Mouse (Mus musculus): ENCODE data around the gene Shkbp1. TPM values are rescaled to one million over a fixed set of nuclear protein-coding genes. Genes with fewer than 3 reads are reported as not detected.
A peak's percentile ranks its signal among the peaks of the same experiment; 100 is the strongest.

Shkbp1 gene
- 28.9 and 33.4 TPM in 2 replicates for polyA plus RNA-seq (2015; fragmentation: Nextera tagmentation; extraction: Ambion mirVana)

GRCm38 (mm10) chr7:27355745-27356240 lies at the start of gene Shkbp1:
Gene Shkbp1 (minus strand): TSS chr7:27356019.
- H3K4me1 ChIP-seq = peaks cover 28% of the 10 kb centered on the region
- under 1% methylated on average over 34 of the region's 34 CpGs for WGBS

DNA sequence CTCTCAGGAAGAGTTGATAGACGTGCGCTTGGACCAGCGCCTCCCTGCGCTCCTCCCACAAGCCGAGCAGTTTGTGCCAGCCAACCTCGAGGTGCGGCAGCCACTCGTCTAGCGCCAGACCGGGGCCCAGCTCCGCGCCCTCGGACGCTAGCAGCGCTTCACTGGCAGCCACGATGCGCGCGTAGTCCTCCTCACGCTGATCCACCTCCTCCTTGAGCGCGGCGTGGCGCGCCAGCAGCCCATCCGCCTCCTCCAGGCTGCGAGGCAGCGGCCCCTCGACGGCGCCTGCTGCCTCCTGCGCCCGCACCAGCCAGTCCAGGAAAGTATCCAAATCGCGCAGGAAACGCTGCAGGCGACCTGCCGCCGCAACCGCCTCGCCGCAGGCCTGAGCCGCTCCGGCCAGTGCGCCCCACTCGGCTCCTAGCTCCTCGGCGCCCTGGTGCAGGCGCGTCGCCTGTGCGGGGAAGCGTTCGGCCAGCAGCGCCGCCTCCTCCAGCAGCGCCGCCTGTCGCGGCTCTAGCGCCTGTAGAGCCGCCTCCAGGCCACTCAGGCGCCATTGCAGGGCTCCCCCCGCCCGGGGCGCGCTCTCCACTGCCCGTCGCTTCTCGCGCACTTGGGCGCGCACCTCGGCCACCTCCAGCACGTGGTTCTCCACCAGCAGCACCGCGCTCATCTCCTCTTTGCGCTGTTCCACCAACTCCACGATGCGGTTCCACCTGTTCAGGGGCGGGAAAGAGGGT lies 48.6 kb upstream of the Shkbp1 start:
- Histone ChIP-seq H3K4me3 (replicated peaks) (peak overlapping the region; percentile 12; the same call in 1 of the 2 replicates), H3K4me1 (peaks cover 20% of the 10 kb centered on the region), H3K27ac (replicated peaks) (no peak overlapping the region), H3K36me3 (peaks cover 15% of the 10 kb centered on the region; the same call in 1 of the 2 replicates), H3K4me2 (peak overlapping the region; percentile 29), H3K9me3 (replicated peaks) (0 out of 2 replicates have a peak, but pooled peaks cover 3% of the 10 kb centered on the region), H3K9ac (replicated peaks) (no peak overlapping the region), H3K27me3 (replicated peaks) (peaks cover 94% of the 10 kb centered on the region)
- WGBS = 8% methylated on average over 80 of the region's 81 CpGs
- ATAC-seq (ENCODE audit: low FRiP score) = no peak

More at GRCm38 (mm10) chr7:27355745-27356240, at the start of gene Shkbp1:
- peak within 1 kb of the TSS; percentile 75 for H3K4me3 ChIP-seq (replicated peaks)
- peak; percentile 92 for ATAC-seq (ENCODE audit: low FRiP score)
- H3K27ac ChIP-seq (replicated peaks) = peak within 1 kb of the TSS; percentile 64
- H3K36me3 ChIP-seq = peaks cover under 1% of the 10 kb centered on the region
- peaks cover 35% of the 10 kb centered on the region for H3K27me3 ChIP-seq (replicated peaks)
- peak within 1 kb of the TSS; percentile 66 for H3K9ac ChIP-seq (replicated peaks)
- no peaks in the 10 kb centered on the region for H3K9me3 ChIP-seq (replicated peaks)
- H3K4me2 ChIP-seq = peak within 1 kb of the TSS; percentile 80

- Histone ChIP-seq H3K36me3 (peaks cover 16% of the 10 kb centered on the region; the same call in 1 of the 2 replicates), H3K27me3 (replicated peaks) (peaks cover 91% of the 10 kb centered on the region), H3K27ac (replicated peaks) (no peak overlapping the region), H3K4me3 (replicated peaks) (no peak overlapping the region), H3K4me2 (no peak overlapping the region), H3K9me3 (replicated peaks) (0 out of 2 replicates have a peak, but pooled peaks cover 3% of the 10 kb centered on the region), H3K9ac (replicated peaks) (no peak overlapping the region), H3K4me1 (peaks cover 7% of the 10 kb centered on the region)
- ATAC-seq (ENCODE audit: low FRiP score) = 0 out of 2 replicates have a peak, but pooled peaks have one; percentile 33
- 11% methylated on average over 16 of the region's 16 CpGs for WGBS
Observed at GRCm38 (mm10) chr7:27402675-27403074, 46.9 kb upstream of the Shkbp1 start.

GRCm38 (mm10) chr7:27400545-27400944 lies 44.7 kb upstream of the Shkbp1 start:
- H3K9ac ChIP-seq (replicated peaks) = no peak overlapping the region
- H3K4me1 ChIP-seq = peaks cover 22% of the 10 kb centered on the region
- H3K9me3 ChIP-seq (replicated peaks) = no peaks in the 10 kb centered on the region
- no peak overlapping the region for H3K27ac ChIP-seq (replicated peaks)
- H3K36me3 ChIP-seq = peaks cover 9% of the 10 kb centered on the region; the same call in 1 of the 2 replicates
- H3K27me3 ChIP-seq (replicated peaks) = peaks cover 86% of the 10 kb centered on the region
- ATAC-seq (ENCODE audit: low FRiP score) = no peak
- no peak overlapping the region for H3K4me3 ChIP-seq (replicated peaks)
- H3K4me2 ChIP-seq = no peak overlapping the region
- WGBS = 78% methylated on average over 7 of the region's 7 CpGs

GRCm38 (mm10) chr7:27397048-27397949 lies 41.5 kb upstream of the Shkbp1 start:
- 18% methylated on average over 26 of the region's 26 CpGs for WGBS
- H3K9me3 ChIP-seq (replicated peaks) = no peaks in the 10 kb centered on the region
- peaks cover 18% of the 10 kb centered on the region for H3K4me1 ChIP-seq
- no peak overlapping the region for H3K9ac ChIP-seq (replicated peaks)
- H3K4me2 ChIP-seq = peak overlapping the region; percentile 83
- peaks cover 86% of the 10 kb centered on the region for H3K27me3 ChIP-seq (replicated peaks)
- no peak overlapping the region for H3K27ac ChIP-seq (replicated peaks)
- peaks cover 12% of the 10 kb centered on the region; the same call in 1 of the 2 replicates for H3K36me3 ChIP-seq
- H3K4me3 ChIP-seq (replicated peaks) = peak overlapping the region; percentile 49
- 0 out of 2 replicates have a peak, but pooled peaks have one; percentile 9 for ATAC-seq (ENCODE audit: low FRiP score)

DNA sequence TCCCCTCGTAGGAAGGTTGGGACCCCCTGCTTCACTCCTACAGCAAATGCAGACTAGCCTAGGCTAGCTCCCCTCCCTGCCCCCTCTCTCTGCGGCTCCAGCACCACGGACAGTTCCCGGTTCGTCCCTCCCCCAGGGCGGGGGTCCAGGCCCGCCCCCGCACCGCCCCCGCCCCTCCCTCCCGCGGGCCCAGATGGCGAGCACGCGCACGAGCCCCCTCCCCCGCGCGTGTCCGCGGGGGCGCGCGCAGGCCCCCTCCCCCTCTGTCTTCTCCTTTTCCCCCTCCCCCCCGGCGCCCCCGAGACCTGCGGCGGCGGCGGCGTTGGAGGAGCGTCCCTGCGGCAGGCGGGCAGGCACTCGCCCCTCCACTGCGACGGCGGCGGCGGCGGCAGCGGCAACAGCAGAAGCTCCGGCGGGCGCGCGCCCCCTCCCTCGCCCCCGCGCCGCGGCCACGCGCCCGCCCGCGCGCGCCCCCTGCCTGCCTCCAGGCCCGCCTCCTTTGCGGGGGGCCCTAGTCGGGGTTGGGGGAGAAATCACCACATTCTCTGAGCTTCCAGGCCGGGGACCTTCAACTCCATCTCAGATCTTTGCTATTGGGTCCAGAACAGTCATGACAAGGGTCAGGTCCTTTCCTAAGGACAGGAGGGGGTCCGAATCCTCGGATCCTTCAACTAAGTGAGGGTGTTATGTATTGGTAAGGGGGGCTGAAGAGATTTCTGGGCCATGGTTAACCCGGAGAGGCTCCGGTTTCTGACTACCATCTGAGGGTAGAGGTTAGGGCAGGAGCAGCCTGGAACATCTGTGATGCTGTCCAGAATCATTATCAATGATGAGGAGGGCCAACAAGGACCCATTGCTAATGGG lies 40.6 kb upstream of the Shkbp1 start:
- ATAC-seq (ENCODE audit: low FRiP score) = peak; percentile 80
- 7% methylated on average over 31 of the region's 68 CpGs for WGBS
- H3K4me3 ChIP-seq (replicated peaks) = peak overlapping the region; percentile 49
- peaks cover 86% of the 10 kb centered on the region for H3K27me3 ChIP-seq (replicated peaks)
- H3K9ac ChIP-seq (replicated peaks) = peak overlapping the region; percentile 57
- peaks cover 18% of the 10 kb centered on the region for H3K4me1 ChIP-seq
- peaks cover 14% of the 10 kb centered on the region; the same call in 1 of the 2 replicates for H3K36me3 ChIP-seq
- peak overlapping the region; percentile 83 for H3K4me2 ChIP-seq
- no peaks in the 10 kb centered on the region for H3K9me3 ChIP-seq (replicated peaks)
- no peak overlapping the region for H3K27ac ChIP-seq (replicated peaks)

GRCm38 (mm10) chr7:27395521-27396183 lies 39.8 kb upstream of the Shkbp1 start:
- Histone ChIP-seq H3K27ac (replicated peaks) (no peak overlapping the region), H3K9ac (replicated peaks) (no peak overlapping the region), H3K4me1 (peaks cover 18% of the 10 kb centered on the region), H3K4me3 (replicated peaks) (peak overlapping the region; percentile 49), H3K36me3 (peaks cover 18% of the 10 kb centered on the region), H3K9me3 (replicated peaks) (no peaks in the 10 kb centered on the region), H3K27me3 (replicated peaks) (peaks cover 86% of the 10 kb centered on the region), H3K4me2 (peak overlapping the region; percentile 83)
- ATAC-seq (ENCODE audit: low FRiP score) = peak; percentile 33; the same call in 1 of the 2 replicates
- 2% methylated on average over 22 of the region's 22 CpGs for WGBS

- Histone ChIP-seq H3K9me3 (replicated peaks) (no peaks in the 10 kb centered on the region), H3K27ac (replicated peaks) (no peak overlapping the region), H3K4me2 (no peak overlapping the region), H3K27me3 (replicated peaks) (peaks cover 56% of the 10 kb centered on the region), H3K36me3 (peaks cover 15% of the 10 kb centered on the region), H3K9ac (replicated peaks) (no peak overlapping the region), H3K4me3 (replicated peaks) (no peak overlapping the region), H3K4me1 (peaks cover 12% of the 10 kb centered on the region)
- 43% methylated on average over 16 of the region's 16 CpGs for WGBS
- ATAC-seq (ENCODE audit: low FRiP score) = no peak
Observed at GRCm38 (mm10) chr7:27391416-27391815, 35.6 kb upstream of the Shkbp1 start.

- Histone ChIP-seq H3K4me2 (no peak overlapping the region), H3K4me1 (no peaks in the 10 kb centered on the region), H3K36me3 (peaks cover 15% of the 10 kb centered on the region), H3K9ac (replicated peaks) (no peak overlapping the region), H3K27me3 (replicated peaks) (peaks cover 36% of the 10 kb centered on the region), H3K4me3 (replicated peaks) (no peak overlapping the region), H3K9me3 (replicated peaks) (no peaks in the 10 kb centered on the region), H3K27ac (replicated peaks) (no peak overlapping the region)
- 70% methylated on average over 6 of the region's 6 CpGs for WGBS
- no peak for ATAC-seq (ENCODE audit: low FRiP score)
Observed at GRCm38 (mm10) chr7:27389213-27389612, 33.4 kb upstream of the Shkbp1 start.

DNA sequence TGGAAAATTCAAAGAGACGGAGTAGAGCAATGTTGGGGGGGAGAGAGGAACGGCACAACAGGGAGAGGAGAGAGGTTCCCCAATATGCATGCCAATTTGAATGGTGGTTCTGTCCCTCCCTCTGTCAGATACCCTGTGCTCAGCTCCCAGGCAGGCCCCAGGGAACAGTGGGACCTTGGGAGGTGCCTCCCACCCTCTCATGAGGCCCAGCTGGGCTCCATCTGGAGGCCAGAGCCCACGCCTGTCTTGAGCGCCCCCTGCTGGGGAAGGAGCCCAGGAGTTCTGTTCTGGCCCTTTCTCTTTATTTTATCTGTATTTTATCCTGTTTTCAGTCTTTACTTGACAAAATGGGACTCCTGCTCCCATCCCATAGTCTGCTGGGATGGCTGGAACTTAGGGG lies 28.9 kb upstream of the Shkbp1 start:
- H3K9ac ChIP-seq (replicated peaks) = no peak overlapping the region
- no peak overlapping the region for H3K4me3 ChIP-seq (replicated peaks)
- peaks cover 6% of the 10 kb centered on the region; the same call in 1 of the 2 replicates for H3K27me3 ChIP-seq (replicated peaks)
- H3K4me1 ChIP-seq = no peaks in the 10 kb centered on the region
- WGBS = 34% methylated on average over 4 of the region's 4 CpGs
- no peaks in the 10 kb centered on the region for H3K9me3 ChIP-seq (replicated peaks)
- no peaks in the 10 kb centered on the region; the same call in 1 of the 2 replicates for H3K36me3 ChIP-seq
- H3K4me2 ChIP-seq = no peak overlapping the region
- no peak for ATAC-seq (ENCODE audit: low FRiP score)
- no peak overlapping the region for H3K27ac ChIP-seq (replicated peaks)
